Mouse (Mus musculus) right cerebral cortex, adult 2 months (tissue): Measurements from ENCODE around the gene Ogfod2.
A peak's percentile ranks its signal among the peaks of the same experiment; 100 is the strongest.

ENCODE experiments used
- DNase-seq, 2 experiments: peaks; one replicate each; pipeline ENCODE4 v3.0.0; 2021 to 2022; ENCODE audit warnings: low spot score in 2 of 2

Gene Ogfod2

GRCm38 (mm10) chr5:124111742-124112497, at the start of gene Ogfod2:
TSS of gene Ogfod2 (plus strand) at chr5:124112297.
- DNase-seq = peak; percentile 92 to 93

- DNase-seq = no peak
Measured at GRCm38 (mm10) chr5:124069657-124070056, 42.4 kb upstream of the Ogfod2 start.

- DNase-seq = no peak
Measured at GRCm38 (mm10) chr5:124073682-124074081, 38.4 kb upstream of the Ogfod2 start.

GRCm38 (mm10) chr5:124074845-124075307, 37.2 kb upstream of the Ogfod2 start:
- no peak for DNase-seq

GRCm38 (mm10) chr5:124075716-124076115, 36.4 kb upstream of the Ogfod2 start:
- DNase-seq = no peak

GRCm38 (mm10) chr5:124076559-124076958, 35.5 kb upstream of the Ogfod2 start:
- DNase-seq = no peak

GRCm38 (mm10) chr5:124077241-124077640, 34.9 kb upstream of the Ogfod2 start:
- DNase-seq = no peak

- DNase-seq = no peak
Measured at GRCm38 (mm10) chr5:124077856-124078460, 34.1 kb upstream of the Ogfod2 start.

GRCm38 (mm10) chr5:124078794-124079416, 33.2 kb upstream of the Ogfod2 start:
- DNase-seq = peak; percentile 49 to 62

GRCm38 (mm10) chr5:124079880-124080279, 32.2 kb upstream of the Ogfod2 start:
- no peak for DNase-seq

GRCm38 (mm10) chr5:124082447-124082846, 29.6 kb upstream of the Ogfod2 start:
- DNase-seq = no peak

GRCm38 (mm10) chr5:124082941-124083688, 29.0 kb upstream of the Ogfod2 start:
- no peak for DNase-seq

GRCm38 (mm10) chr5:124083850-124084587, 28.1 kb upstream of the Ogfod2 start:
- DNase-seq = no peak

- DNase-seq = peak; percentile 87 to 88
Measured at GRCm38 (mm10) chr5:124084588-124085173, 27.4 kb upstream of the Ogfod2 start.

GRCm38 (mm10) chr5:124085513-124085912, 26.6 kb upstream of the Ogfod2 start:
- DNase-seq = no peak

GRCm38 (mm10) chr5:124086876-124087275, 25.2 kb upstream of the Ogfod2 start:
- DNase-seq = no peak

GRCm38 (mm10) chr5:124089868-124090267, 22.2 kb upstream of the Ogfod2 start:
- DNase-seq = no peak

- DNase-seq = no peak
Measured at GRCm38 (mm10) chr5:124091951-124092406, 20.1 kb upstream of the Ogfod2 start.

- peak; percentile 85 to 87 for DNase-seq
Measured at GRCm38 (mm10) chr5:124093120-124093794, 18.8 kb upstream of the Ogfod2 start.
